Mouse (Mus musculus) activated CD4-positive, CD25-positive, alpha-beta regulatory T cell, adult 4 months (primary cell): ENCODE results near the gene Elmo1. TPM values are rescaled to one million over a fixed set of nuclear protein-coding genes. Genes with fewer than 3 reads are reported as not detected.
"Not testable (repeated sequence)": the region's sequence is repeated elsewhere in the genome, so short reads cannot be mapped to it uniquely, and the experiment has no call there.

Source experiments
- ATAC-seq: one replicate; pipeline ENCODE4 v1.8.0; 2017
- polyA plus RNA-seq, 2 experiments: library from polyadenylated mRNA; unstranded; fragments of 100-300 nt; shearing (Covaris generic); gene quantifications; one replicate each; pipeline ENCODE4 v1.2.1; 2017

The Elmo1 gene
- polyA plus RNA-seq, 2 experiments from 2014 or later, result 81.7 to 103 TPM

DNA sequence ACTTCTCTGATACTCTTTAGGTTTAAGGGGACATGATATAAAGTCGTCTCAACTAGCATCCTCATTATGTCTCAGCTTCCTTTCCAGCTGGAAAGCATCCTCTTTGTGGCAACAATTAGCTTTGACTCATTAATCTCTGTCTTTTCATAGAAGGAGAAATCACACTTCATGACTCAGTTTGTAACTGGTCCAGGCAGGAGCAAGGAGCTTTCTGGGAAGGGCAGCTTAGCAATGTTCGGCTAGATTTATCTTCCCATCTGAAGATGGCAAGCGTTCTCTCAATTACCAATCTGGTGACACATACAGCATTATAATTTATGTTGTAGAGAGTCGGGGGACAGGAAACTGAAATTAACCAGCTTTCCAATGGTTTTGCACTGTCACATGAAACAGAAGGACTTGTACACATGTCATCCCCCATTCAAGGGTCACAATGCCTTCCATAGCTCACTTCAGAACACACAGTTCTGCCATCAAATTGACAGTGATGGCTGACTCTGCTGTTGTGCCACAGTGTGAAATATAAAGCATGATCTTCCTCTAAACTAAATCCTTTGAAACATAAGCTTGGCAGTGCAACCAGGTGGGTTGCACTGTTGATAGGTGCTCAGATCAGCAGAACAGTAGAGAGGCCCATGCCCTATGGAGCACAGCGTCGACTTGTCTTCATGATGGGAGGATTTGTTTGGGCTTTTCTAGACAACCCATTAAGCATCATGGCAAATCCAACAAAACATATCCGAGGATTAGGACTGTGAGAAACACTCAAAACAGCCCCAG lies 532.9 kb downstream of the Elmo1 start:
- no peak for ATAC-seq

DNA sequence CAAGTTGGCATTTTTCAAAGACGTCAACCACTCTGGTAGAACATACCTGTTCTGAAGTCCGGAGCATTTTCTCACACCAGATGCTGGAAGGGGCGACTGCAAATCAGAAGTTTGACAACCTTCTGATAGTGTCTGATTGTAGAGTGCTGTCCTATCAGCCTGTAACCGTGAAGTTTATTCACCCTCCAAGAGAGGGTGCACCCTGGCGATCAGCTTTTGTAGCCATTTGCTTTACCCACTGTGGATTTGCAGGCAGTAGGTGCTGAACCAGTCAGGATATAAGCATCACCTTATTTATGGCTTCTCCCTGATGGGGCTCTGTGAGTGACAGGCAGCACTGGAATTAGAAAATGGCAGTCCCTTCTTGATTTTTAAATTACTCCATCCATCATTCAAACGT lies 537.4 kb downstream of the Elmo1 start:
- ATAC-seq, result no peak

DNA sequence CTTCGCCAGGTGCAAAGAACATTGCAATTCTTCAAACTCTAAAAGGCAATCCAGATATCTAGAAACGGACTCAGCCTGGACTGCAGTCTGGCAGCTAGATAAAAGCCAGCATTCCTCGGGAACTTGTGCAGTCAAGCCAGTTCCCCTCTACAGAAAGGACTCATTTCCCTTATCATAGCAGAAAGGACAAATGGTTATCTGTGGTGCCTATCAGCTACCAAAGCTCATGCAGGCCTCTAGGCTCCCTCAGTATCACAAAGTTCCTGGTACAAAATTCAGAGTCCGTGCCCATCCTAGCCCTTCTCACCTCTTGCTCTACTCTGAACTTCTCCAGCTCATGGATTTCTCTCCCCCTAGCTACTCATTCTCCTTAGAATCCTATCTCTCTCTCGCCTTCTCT lies 542.1 kb downstream of the Elmo1 start:
- no peak for ATAC-seq

DNA sequence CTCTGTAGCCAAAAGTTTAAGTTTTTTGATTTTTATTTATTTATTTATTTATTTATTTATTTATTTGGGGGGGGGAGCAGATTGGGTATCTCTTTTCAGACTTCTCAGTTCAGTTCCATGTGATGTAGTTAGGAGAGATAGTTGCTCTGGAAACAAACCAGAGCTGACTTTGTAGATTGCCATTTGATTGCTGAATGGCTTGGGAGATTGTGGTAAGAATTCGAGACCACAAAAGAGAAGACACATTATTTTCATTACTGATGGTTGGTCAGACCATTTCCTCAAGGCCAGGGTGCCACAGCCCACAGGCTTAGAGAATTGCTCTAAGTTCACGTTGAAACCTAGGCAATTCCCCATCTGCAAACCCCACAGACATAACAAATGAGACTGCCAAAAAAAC lies 544.3 kb downstream of the Elmo1 start:
- not testable (repeated sequence) for ATAC-seq

DNA sequence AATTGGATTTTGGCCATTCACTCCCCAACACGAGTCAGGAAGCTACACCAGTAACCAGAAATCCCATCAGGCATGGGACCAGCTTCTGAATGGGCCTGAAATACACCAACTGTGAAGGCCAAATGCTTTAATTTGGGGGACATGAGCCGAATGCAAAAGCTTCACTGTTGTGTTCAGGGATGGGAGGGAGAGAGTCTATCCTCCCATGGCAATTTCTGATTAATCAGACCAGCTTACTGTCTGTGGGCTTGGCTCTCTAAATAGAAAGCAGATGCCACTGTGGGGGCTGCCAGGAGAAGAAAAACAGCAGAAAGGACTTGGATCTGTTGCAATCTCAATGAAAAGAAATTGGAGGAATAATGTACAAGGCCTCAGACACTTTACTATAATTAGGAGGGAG lies 545.2 kb downstream of the Elmo1 start:
- no peak for ATAC-seq
